Mouse (Mus musculus): ENCODE measurements around the gene Trip4.

DNA sequence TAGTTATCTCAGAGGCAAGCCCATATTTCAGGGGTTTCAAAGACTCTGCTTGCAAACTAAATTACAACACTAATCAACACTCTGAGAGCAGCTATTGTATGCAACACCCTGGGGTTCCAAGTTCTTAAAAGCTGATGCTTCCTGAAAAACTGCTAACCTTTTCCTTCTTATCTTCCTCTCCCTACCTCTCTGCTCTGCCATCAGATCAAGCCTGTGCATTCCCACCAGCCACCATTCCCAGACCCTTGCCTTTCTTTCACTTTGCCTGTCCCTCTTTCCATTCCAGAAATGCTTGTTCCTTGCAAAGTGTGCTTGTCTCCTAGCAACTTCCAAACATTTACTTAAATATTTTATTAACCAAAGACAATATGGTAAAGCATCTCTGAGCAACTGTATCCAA, 116.7 kb downstream of the Trip4 start:
- TF ChIP-seq POLR2A (IDR thresholded peaks at IDR 0.05; ENCODE audit: insufficient read depth, low read length) (no peak), CTCF (IDR thresholded peaks at IDR 0.05; ENCODE audit: low read depth, low read length) (no peak)

Data from ES-Bruce4 (cell line).